Mouse (Mus musculus): Measurements from ENCODE around the gene Olfr635. TPM values are rescaled to one million over a fixed set of nuclear protein-coding genes. Genes with fewer than 3 reads are reported as not detected.
"Not testable (repeated sequence)": the region's sequence is repeated elsewhere in the genome, so short reads cannot be mapped to it uniquely, and the experiment has no call there.

Gene Olfr635
- polyA plus RNA-seq (2012; rRNA removed) = not detected in 2 replicates

DNA sequence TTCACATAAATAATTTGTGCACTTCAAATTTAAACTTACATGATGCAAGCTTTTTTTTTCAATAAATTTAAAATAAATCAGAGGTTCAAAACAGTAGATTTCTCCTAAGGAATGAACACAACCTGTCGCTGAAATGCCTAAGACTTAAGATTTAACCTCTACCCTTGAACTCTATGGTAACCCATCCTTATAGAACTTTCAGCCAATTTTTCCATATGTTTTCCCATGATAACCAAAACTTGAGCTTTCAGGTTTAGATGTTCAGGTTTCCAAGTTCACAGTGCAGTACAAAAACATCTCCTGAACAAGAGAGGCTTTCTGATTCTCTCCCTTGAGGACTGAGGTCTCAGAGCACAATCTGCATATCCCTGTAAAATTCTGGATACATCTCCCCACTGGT is at the start of gene Olfr635:
TSS of gene Olfr635 (plus strand) at position 301 of the 400 bp plus-strand sequence.
- no peak for TF ChIP-seq CTCF (IDR thresholded peaks at IDR 0.05; ENCODE audit: extremely low read depth, insufficient read depth, low read length)
- no peak for TF ChIP-seq POLR2A (IDR thresholded peaks at IDR 0.05; ENCODE audit: extremely low read depth, insufficient read depth, low read length)
- Histone ChIP-seq H3K4me1 (ENCODE audit: control insufficient read depth, insufficient read depth, low read length) (no peaks in the 10 kb centered on the region), H3K4me3 (ENCODE audit: insufficient read depth, low read length) (no peak within 1 kb of the TSS), H3K27ac (ENCODE audit: insufficient read depth, low read length) (no peak within 1 kb of the TSS)

DNA sequence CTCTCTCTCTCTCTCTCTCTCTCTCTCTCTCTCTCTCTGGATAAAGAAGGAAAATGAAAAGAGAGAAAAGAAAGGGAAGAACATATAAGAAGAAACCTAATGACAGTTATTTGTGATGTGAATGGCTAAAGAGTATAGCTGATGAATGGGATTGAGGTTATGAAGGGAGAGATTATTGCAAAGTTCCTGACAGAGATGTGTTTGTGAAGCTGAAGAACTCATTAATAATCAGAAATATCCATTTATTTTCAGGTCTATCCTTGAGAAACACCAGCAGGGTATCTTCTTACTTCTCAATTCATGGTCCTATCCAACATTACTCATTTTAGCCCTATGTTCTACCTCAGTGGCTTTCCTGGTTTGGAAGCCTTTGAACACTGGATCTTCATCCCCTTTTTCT is 42.4 kb upstream of the Olfr635 start, which contains the start of gene Olfr631:
TSS of gene Olfr631 (plus strand) at position 301 of the 400 bp plus-strand sequence.
- no peaks in the 10 kb centered on the region for H3K4me1 ChIP-seq (ENCODE audit: control insufficient read depth, insufficient read depth, low read length)
- no peak within 1 kb of the TSS for H3K27ac ChIP-seq (ENCODE audit: insufficient read depth, low read length)
- no peak for TF ChIP-seq POLR2A (IDR thresholded peaks at IDR 0.05; ENCODE audit: extremely low read depth, insufficient read depth, low read length)
- no peak for TF ChIP-seq CTCF (IDR thresholded peaks at IDR 0.05; ENCODE audit: extremely low read depth, insufficient read depth, low read length)
- no peak within 1 kb of the TSS for H3K4me3 ChIP-seq (ENCODE audit: insufficient read depth, low read length)

DNA sequence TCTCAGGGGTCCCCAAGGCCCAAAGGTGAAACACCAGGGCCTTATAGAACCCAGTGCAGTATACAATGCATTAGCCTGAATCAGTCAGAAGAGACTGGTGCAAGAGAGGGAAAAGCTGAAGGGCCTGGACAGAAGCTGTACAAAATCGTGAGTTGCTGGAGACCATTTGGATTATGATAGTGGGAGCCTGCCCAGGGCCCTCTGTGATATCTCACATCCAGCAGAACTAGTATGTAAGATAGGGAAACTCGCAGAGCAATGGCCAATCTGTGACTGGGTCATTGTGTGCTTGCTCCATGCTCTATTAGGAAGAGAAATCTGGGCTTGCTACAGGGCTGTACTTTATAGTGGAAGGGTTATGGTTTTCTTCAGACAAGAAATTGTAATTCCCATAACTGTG is 36.7 kb upstream of the Olfr635 start, which contains the start of gene Olfr632:
TSS of gene Olfr632 (plus strand) at position 84 of the 400 bp plus-strand sequence.
- Histone ChIP-seq H3K4me3 (ENCODE audit: insufficient read depth, low read length) (no peak within 1 kb of the TSS), H3K4me1 (ENCODE audit: control insufficient read depth, insufficient read depth, low read length) (no peaks in the 10 kb centered on the region), H3K27ac (ENCODE audit: insufficient read depth, low read length) (no peak within 1 kb of the TSS)
- no peak for TF ChIP-seq POLR2A (IDR thresholded peaks at IDR 0.05; ENCODE audit: extremely low read depth, insufficient read depth, low read length)
- no peak for TF ChIP-seq CTCF (IDR thresholded peaks at IDR 0.05; ENCODE audit: extremely low read depth, insufficient read depth, low read length)

DNA sequence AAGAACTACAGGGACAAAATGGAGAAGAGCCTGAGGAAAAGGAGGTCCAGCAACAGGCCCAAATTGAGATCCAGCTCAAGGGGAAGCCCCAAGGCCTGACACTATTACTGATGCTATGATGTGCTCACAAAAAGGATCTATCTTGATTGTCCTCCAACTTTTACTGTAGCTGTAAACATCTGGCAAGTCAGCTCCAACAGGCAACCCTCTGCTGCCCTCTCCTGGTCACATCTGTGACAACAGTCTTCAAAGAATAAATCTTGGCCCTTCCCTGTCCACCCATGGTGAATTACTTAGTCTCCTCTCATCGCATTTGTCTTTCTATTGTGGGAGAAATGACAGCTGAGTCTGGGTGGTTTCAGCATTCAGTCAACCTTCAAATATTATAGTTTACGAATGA is 28.2 kb upstream of the Olfr635 start:
- H3K27ac ChIP-seq (ENCODE audit: insufficient read depth, low read length) = no peak overlapping the region
- TF ChIP-seq CTCF (IDR thresholded peaks at IDR 0.05; ENCODE audit: extremely low read depth, insufficient read depth, low read length) (peak; percentile 45), POLR2A (IDR thresholded peaks at IDR 0.05; ENCODE audit: extremely low read depth, insufficient read depth, low read length) (no peak)

DNA sequence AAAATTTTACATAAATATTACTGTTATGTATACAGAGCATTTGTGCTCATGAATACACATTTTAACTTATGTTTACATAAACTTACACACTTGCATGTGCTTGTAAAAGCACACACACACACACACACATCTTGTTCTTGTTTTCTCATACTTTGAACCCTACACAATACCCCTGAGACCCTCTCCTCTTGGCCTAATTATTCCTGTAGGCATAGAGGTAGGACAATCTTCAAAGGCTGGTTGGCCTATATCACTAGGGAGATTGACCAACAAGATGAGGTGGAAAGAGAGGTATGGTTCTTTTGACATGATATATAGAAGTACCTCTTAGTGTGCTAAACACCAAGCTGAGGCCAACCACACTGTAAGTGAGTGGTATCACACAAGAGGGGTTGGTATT is 26.8 kb upstream of the Olfr635 start, which contains the start of gene Olfr633:
TSS of gene Olfr633 (plus strand) at position 301 of the 400 bp plus-strand sequence.
- H3K4me1 ChIP-seq (ENCODE audit: control insufficient read depth, insufficient read depth, low read length) = no peaks in the 10 kb centered on the region
- TF ChIP-seq CTCF (IDR thresholded peaks at IDR 0.05; ENCODE audit: extremely low read depth, insufficient read depth, low read length) = no peak
- TF ChIP-seq POLR2A (IDR thresholded peaks at IDR 0.05; ENCODE audit: extremely low read depth, insufficient read depth, low read length) = no peak
- no peak within 1 kb of the TSS for H3K4me3 ChIP-seq (ENCODE audit: insufficient read depth, low read length)
- H3K27ac ChIP-seq (ENCODE audit: insufficient read depth, low read length) = no peak within 1 kb of the TSS

More for the DNA sequence above, 28.2 kb upstream of the Olfr635 start:
- no peaks in the 10 kb centered on the region for H3K4me1 ChIP-seq (ENCODE audit: control insufficient read depth, insufficient read depth, low read length)
- H3K4me3 ChIP-seq (ENCODE audit: insufficient read depth, low read length) = no peak overlapping the region

DNA sequence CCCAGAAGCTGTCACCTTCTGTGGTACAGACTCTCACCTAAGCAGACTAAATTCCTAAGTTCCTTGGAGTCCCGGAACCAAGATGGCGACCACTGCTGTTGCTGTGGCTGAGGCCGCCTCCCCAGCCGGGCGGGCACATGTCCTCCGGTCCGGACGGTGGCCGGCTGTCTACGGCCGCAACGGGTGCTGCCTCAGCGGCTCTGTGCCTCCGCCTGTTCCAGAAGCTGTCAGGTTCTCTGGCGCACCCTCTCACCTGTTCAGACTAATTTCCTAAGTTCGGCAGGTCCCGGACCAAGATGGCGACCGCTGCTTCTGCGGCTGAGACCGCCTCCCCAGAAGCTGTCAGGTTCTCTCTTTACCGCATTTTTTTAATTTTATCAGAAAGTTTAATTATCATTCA is 4.1 kb upstream of the Olfr635 start:
- H3K27ac ChIP-seq (ENCODE audit: insufficient read depth, low read length); H3K4me3 ChIP-seq (ENCODE audit: insufficient read depth, low read length); H3K4me1 ChIP-seq (ENCODE audit: control insufficient read depth, insufficient read depth, low read length): not testable (repeated sequence)

DNA sequence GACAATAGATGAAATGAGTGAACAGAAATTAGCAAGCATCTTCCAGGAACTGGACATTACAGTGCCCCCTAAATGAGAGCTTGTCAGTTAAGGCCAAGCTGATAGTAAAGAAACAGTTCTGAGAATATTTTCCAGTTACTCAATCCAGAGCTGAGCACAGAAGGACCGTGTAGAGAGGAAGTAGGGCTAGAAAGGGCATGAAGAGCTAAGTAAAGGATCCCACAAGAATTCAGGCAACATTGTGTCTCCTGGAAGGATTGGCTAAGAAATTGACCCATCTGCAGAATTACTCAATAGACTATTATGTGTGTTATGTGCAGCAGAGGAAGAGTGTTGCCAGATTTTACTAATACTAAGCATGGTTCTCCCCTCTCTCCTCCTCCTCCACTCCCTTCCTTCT is 830 bp downstream of the Olfr635 start:
- TF ChIP-seq CTCF (IDR thresholded peaks at IDR 0.05; ENCODE audit: extremely low read depth, insufficient read depth, low read length) = no peak
- TF ChIP-seq POLR2A (IDR thresholded peaks at IDR 0.05; ENCODE audit: extremely low read depth, insufficient read depth, low read length) = no peak
- Histone ChIP-seq H3K27ac (ENCODE audit: insufficient read depth, low read length) (no peak overlapping the region), H3K4me3 (ENCODE audit: insufficient read depth, low read length) (no peak overlapping the region), H3K4me1 (ENCODE audit: control insufficient read depth, insufficient read depth, low read length) (no peaks in the 10 kb centered on the region)

DNA sequence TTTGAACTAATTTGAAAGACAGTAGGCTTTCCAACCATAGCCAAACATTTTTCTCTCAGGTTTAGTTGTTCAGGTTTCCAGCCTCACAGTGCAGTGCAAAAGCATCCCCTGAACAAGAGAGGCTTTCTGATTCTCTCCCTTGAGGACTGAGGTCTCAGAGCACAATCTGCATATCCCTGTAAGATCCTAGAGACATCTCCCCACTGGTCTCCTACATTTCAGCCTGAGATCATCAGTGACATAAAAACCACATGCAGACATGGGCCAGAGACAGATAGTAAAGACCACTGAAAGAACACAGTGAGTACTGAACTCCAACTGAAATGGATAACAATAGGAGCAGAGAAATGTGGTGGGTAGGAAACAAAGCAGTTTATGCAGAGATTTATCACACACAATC is 27.5 kb downstream of the Olfr635 start, which contains the start of gene Olfr638:
TSS of gene Olfr638 (plus strand) at position 301 of the 400 bp plus-strand sequence.
- TF ChIP-seq POLR2A (IDR thresholded peaks at IDR 0.05; ENCODE audit: extremely low read depth, insufficient read depth, low read length) (no peak), CTCF (IDR thresholded peaks at IDR 0.05; ENCODE audit: extremely low read depth, insufficient read depth, low read length) (no peak)
- H3K27ac ChIP-seq (ENCODE audit: insufficient read depth, low read length) = no peak within 1 kb of the TSS

DNA sequence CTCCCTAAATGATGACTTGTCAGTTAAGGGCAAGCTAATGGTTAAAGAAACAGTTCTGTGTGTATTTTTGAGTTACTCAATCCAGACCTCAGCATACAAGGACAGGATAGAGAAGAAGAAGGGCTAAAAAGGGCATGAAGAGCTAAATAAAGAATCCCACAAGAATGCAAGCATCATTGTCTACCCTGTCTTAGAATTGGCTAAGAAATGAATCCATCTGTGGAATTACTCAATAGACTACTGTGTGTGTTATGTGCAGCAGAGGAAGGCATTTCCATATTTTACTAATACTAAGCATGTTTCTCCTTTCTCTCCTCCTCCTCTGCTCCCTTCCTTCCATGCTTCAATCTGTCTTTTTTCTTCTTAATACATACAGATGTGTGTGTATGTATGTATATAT is 28.2 kb downstream of the Olfr635 start:
- TF ChIP-seq CTCF (IDR thresholded peaks at IDR 0.05; ENCODE audit: extremely low read depth, insufficient read depth, low read length) (no peak), POLR2A (IDR thresholded peaks at IDR 0.05; ENCODE audit: extremely low read depth, insufficient read depth, low read length) (no peak)
- no peak overlapping the region for H3K4me3 ChIP-seq (ENCODE audit: insufficient read depth, low read length)

More for the DNA sequence above, 27.5 kb downstream of the Olfr635 start, which contains the start of gene Olfr638:
- Histone ChIP-seq H3K4me3 (ENCODE audit: insufficient read depth, low read length) (no peak within 1 kb of the TSS), H3K4me1 (ENCODE audit: control insufficient read depth, insufficient read depth, low read length) (no peaks in the 10 kb centered on the region)

DNA sequence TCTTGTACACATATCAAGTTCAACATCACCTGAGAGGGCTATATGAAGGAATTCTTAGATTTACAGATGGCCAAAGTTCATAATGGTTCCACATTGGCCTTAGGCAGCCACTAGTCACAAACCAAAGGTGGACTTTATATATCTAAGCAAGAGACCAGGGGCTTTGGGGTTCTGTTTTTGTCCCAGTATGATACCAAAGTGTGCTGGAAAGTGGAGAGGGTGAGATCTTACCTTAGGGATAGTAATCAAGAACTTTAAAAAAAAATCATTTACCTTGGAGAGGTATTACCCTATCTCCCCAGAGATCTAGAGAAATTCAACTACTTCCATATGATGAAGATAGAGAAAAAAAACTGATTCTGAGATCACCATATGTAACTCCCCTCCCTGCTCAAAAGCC is 46.3 kb downstream of the Olfr635 start, which contains the start of gene Olfr639:
TSS of gene Olfr639 (minus strand) at position 101 of the 400 bp plus-strand sequence.
- Histone ChIP-seq H3K4me3 (ENCODE audit: insufficient read depth, low read length) (no peak within 1 kb of the TSS), H3K27ac (ENCODE audit: insufficient read depth, low read length) (no peak within 1 kb of the TSS), H3K4me1 (ENCODE audit: control insufficient read depth, insufficient read depth, low read length) (no peaks in the 10 kb centered on the region)
- no peak for TF ChIP-seq POLR2A (IDR thresholded peaks at IDR 0.05; ENCODE audit: extremely low read depth, insufficient read depth, low read length)
- no peak for TF ChIP-seq CTCF (IDR thresholded peaks at IDR 0.05; ENCODE audit: extremely low read depth, insufficient read depth, low read length)

More for the DNA sequence above, 28.2 kb downstream of the Olfr635 start:
- Histone ChIP-seq H3K27ac (ENCODE audit: insufficient read depth, low read length) (no peak overlapping the region), H3K4me1 (ENCODE audit: control insufficient read depth, insufficient read depth, low read length) (no peaks in the 10 kb centered on the region)

All from cortical plate, adult 2 months (tissue).